ENCODE assay signal across 8 mouse cellular contexts in genomic region chr12:24642370-24642802, GRCm38 (mm10). TPM values are rescaled to one million over a fixed set of nuclear protein-coding genes. Genes with fewer than 3 reads are reported as not detected.
DNase-seq lines count a peak whose midpoint lies in the region; ATAC-seq lines count a peak whose summit lies in the region.

No protein-coding gene starts in this region.

- peak; percentile 94 for ATAC-seq in forebrain, embryonic 13.5 days
- ATAC-seq in embryonic facial prominence, embryonic 15.5 days (ENCODE audit: insufficient number of reproducible peaks, low FRiP score, low TSS enrichment, low read depth), result peak; percentile 68
- ATAC-seq in hindbrain, embryonic 16.5 days, result peak; percentile 96
- no peak for ATAC-seq in megakaryocyte progenitor cell, adult 5-6 weeks (replicated peaks; ENCODE audit: poor library complexity)

- no peaks in the 10 kb centered on the region for H3K27me3 ChIP-seq in forebrain, embryonic 13.5 days
- H3K27me3 ChIP-seq in forebrain, embryonic 10.5 days (ENCODE audit: poor library complexity, severe bottlenecking), result no peaks in the 10 kb centered on the region
- H3K27me3 ChIP-seq in embryonic facial prominence, embryonic 15.5 days, result no peaks in the 10 kb centered on the region
- no peaks in the 10 kb centered on the region for H3K27me3 ChIP-seq in hindbrain, embryonic 16.5 days (replicated peaks; ENCODE audit: control insufficient read depth, insufficient read depth, low read length)

- no peaks in the 10 kb centered on the region for H3K9me3 ChIP-seq in forebrain, embryonic 13.5 days (replicated peaks)
- no peaks in the 10 kb centered on the region for H3K9me3 ChIP-seq in forebrain, embryonic 10.5 days
- H3K9me3 ChIP-seq in embryonic facial prominence, embryonic 15.5 days (replicated peaks), result no peaks in the 10 kb centered on the region
- no peaks in the 10 kb centered on the region for H3K9me3 ChIP-seq in hindbrain, embryonic 16.5 days (ENCODE audit: control insufficient read depth, low read length)

- H3K27ac ChIP-seq in forebrain, embryonic 13.5 days, result no peak overlapping the region
- H3K27ac ChIP-seq in forebrain, embryonic 10.5 days, result no peak overlapping the region
- no peak overlapping the region for H3K27ac ChIP-seq in embryonic facial prominence, embryonic 15.5 days (replicated peaks)
- H3K27ac ChIP-seq in hindbrain, embryonic 16.5 days (ENCODE audit: low read depth, low read length), result peak overlapping the region; percentile 44; the same call in 1 of the 2 replicates

- H3K4me3 ChIP-seq in forebrain, embryonic 13.5 days, result no peak overlapping the region
- no peak overlapping the region for H3K4me3 ChIP-seq in forebrain, embryonic 10.5 days
- no peak overlapping the region for H3K4me3 ChIP-seq in embryonic facial prominence, embryonic 15.5 days (replicated peaks)
- H3K4me3 ChIP-seq in hindbrain, embryonic 16.5 days (ENCODE audit: low read length), result no peak overlapping the region

- no peak overlapping the region for H3K4me2 ChIP-seq in forebrain, embryonic 13.5 days
- H3K4me2 ChIP-seq in embryonic facial prominence, embryonic 15.5 days (replicated peaks), result no peak overlapping the region
- no peak overlapping the region; the same call in 1 of the 2 replicates for H3K4me2 ChIP-seq in hindbrain, embryonic 16.5 days (ENCODE audit: low read length)

- no peaks in the 10 kb centered on the region for H3K36me3 ChIP-seq in forebrain, embryonic 13.5 days (ENCODE audit: poor library complexity, severe bottlenecking)
- H3K36me3 ChIP-seq in forebrain, embryonic 10.5 days (replicated peaks), result no peaks in the 10 kb centered on the region
- H3K36me3 ChIP-seq in embryonic facial prominence, embryonic 15.5 days, result no peaks in the 10 kb centered on the region
- H3K36me3 ChIP-seq in hindbrain, embryonic 16.5 days (ENCODE audit: control insufficient read depth, insufficient read depth, low read length), result no peaks in the 10 kb centered on the region

- intact Hi-C loops in left cerebral cortex, postnatal 4 days (cut with DNase I), result no loop called here

- WGBS in forebrain, embryonic 13.5 days, result 34% methylated on average over 4 of the region's 4 CpGs
- WGBS in forebrain, embryonic 10.5 days, result 83% methylated on average over 4 of the region's 4 CpGs
- WGBS in embryonic facial prominence, embryonic 15.5 days, result 62% methylated on average over 4 of the region's 4 CpGs
- WGBS in hindbrain, embryonic 16.5 days, result 36% methylated on average over 4 of the region's 4 CpGs

- DNase-seq in forebrain, embryonic 10.5 days (ENCODE audit: extremely low spot score, low spot score), result no peak
- peak; percentile 46 to 53 for DNase-seq in adrenal gland, adult 18-20 months (ENCODE audit: low spot score in 2 of 2)
- DNase-seq in left cerebral cortex, postnatal 4 days, result peak; percentile 97
- DNase-seq in right cerebral cortex, adult 2 months (ENCODE audit: low spot score in 2 of 2), result peak; percentile 47 to 64

- 0 out of 2 replicates have a peak overlapping the region, but pooled peaks have one; percentile 4 for H3K9ac ChIP-seq in forebrain, embryonic 13.5 days
- H3K9ac ChIP-seq in embryonic facial prominence, embryonic 15.5 days, result no peak overlapping the region
- no peak overlapping the region for H3K9ac ChIP-seq in hindbrain, embryonic 16.5 days (ENCODE audit: low read depth, low read length)

- H3K4me1 ChIP-seq in forebrain, embryonic 13.5 days, result peaks cover 12% of the 10 kb centered on the region
- peaks cover 5% of the 10 kb centered on the region; the same call in 1 of the 2 replicates for H3K4me1 ChIP-seq in forebrain, embryonic 10.5 days
- H3K4me1 ChIP-seq in embryonic facial prominence, embryonic 15.5 days, result peaks cover 13% of the 10 kb centered on the region
- H3K4me1 ChIP-seq in hindbrain, embryonic 16.5 days (ENCODE audit: control insufficient read depth, insufficient read depth, low read depth, low read length), result peaks cover 10% of the 10 kb centered on the region

RNA-seq across cellular contexts. Expression of gene Klf11, which starts 8.7 kb away (rescaled TPM):
- polyA plus RNA-seq in forebrain, embryonic 13.5 days (2015; fragmentation: Nextera tagmentation; extraction: Ambion mirVana), result 11.2 and 13.1 TPM in 2 replicates
- 10.5 and 10.6 TPM in 2 replicates for polyA plus RNA-seq in forebrain, embryonic 10.5 days (2016; fragmentation: Nextera tagmentation; extraction: Ambion mirVana)
- total RNA-seq in adrenal gland, adult 18-20 months (2021), result 10 to 100 TPM; 10.7 to 15.5 TPM
- polyA plus RNA-seq in embryonic facial prominence, embryonic 15.5 days (2015; fragmentation: Nextera tagmentation; extraction: Ambion mirVana), result 13.0 and 13.1 TPM in 2 replicates
- polyA plus RNA-seq in hindbrain, embryonic 16.5 days (2015; fragmentation: Nextera tagmentation; extraction: Ambion mirVana), result 14.9 and 15.5 TPM in 2 replicates
- 10 to 100 TPM; 23.4 to 24.8 TPM for total RNA-seq in left cerebral cortex, postnatal 4 days (2021)
- 7.4 and 9.1 TPM in 2 replicates for total RNA-seq in megakaryocyte progenitor cell, adult 5-6 weeks (2015)
- total RNA-seq in megakaryocyte progenitor cell, adult 5-6 weeks (2017), result 6.6 and 7.8 TPM in 2 replicates

RNA-seq across cellular contexts. Expression of gene Cys1, which starts 39.2 kb away (rescaled TPM):
- polyA plus RNA-seq in forebrain, embryonic 13.5 days (2015; fragmentation: Nextera tagmentation; extraction: Ambion mirVana), result 0.45 and 0.58 TPM in 2 replicates
- polyA plus RNA-seq in forebrain, embryonic 10.5 days (2016; fragmentation: Nextera tagmentation; extraction: Ambion mirVana), result 0.40 and 0.79 TPM in 2 replicates
- total RNA-seq in adrenal gland, adult 18-20 months (2021), result 1 to 10 TPM; 3.9 to 6.2 TPM
- polyA plus RNA-seq in embryonic facial prominence, embryonic 15.5 days (2015; fragmentation: Nextera tagmentation; extraction: Ambion mirVana), result 6.2 and 6.5 TPM in 2 replicates
- 1.5 and 1.6 TPM in 2 replicates for polyA plus RNA-seq in hindbrain, embryonic 16.5 days (2015; fragmentation: Nextera tagmentation; extraction: Ambion mirVana)
- total RNA-seq in left cerebral cortex, postnatal 4 days (2021), result 1 to 10 TPM; 8.4 to 8.5 TPM
- not detected in 2 replicates for total RNA-seq in megakaryocyte progenitor cell, adult 5-6 weeks (2015)
- total RNA-seq in megakaryocyte progenitor cell, adult 5-6 weeks (2017), result not detected in 2 replicates
